Mouse (Mus musculus): ENCODE measurements around the gene Rufy4.
A peak's percentile ranks its signal among the peaks of the same experiment; 100 is the strongest.
"Not testable (repeated sequence)": the region's sequence is repeated elsewhere in the genome, so short reads cannot be mapped to it uniquely, and the experiment has no call there.

Gene Rufy4

GRCm38 (mm10) chr1:74153461-74154184 is 28.3 kb downstream of the Rufy4 start, which contains the start of gene Cxcr2:
Gene Cxcr2, plus strand, starts transcription at chr1:74153989.
- no peak for DNase-seq

- no peak for DNase-seq
These were observed 30.2 kb downstream of the Rufy4 start for GRCm38 (mm10) chr1:74155435-74156012.

GRCm38 (mm10) chr1:74156381-74156910 is 31.1 kb downstream of the Rufy4 start:
- no peak for DNase-seq

- not testable (repeated sequence) for DNase-seq
These were observed 34.3 kb downstream of the Rufy4 start for GRCm38 (mm10) chr1:74159613-74160012.

GRCm38 (mm10) chr1:74160036-74160435 is 34.7 kb downstream of the Rufy4 start:
- no peak for DNase-seq

GRCm38 (mm10) chr1:74167136-74167535 is 41.8 kb downstream of the Rufy4 start:
- peak; percentile 31 to 38 for DNase-seq

GRCm38 (mm10) chr1:74169721-74170120 is 44.4 kb downstream of the Rufy4 start:
- DNase-seq = no peak

GRCm38 (mm10) chr1:74172722-74173121 is 47.4 kb downstream of the Rufy4 start:
- no peak for DNase-seq

GRCm38 (mm10) chr1:74175731-74176130 is 50.4 kb downstream of the Rufy4 start:
- DNase-seq = no peak

- no peak for DNase-seq
These were observed 53.3 kb downstream of the Rufy4 start for GRCm38 (mm10) chr1:74178618-74179017.

GRCm38 (mm10) chr1:74179624-74180408 is 54.5 kb downstream of the Rufy4 start:
- no peak for DNase-seq

- DNase-seq = no peak
These were observed 56.1 kb downstream of the Rufy4 start for GRCm38 (mm10) chr1:74181462-74181861.

GRCm38 (mm10) chr1:74183006-74183405 is 57.7 kb downstream of the Rufy4 start:
- no peak for DNase-seq

GRCm38 (mm10) chr1:74190471-74190870 is 65.1 kb downstream of the Rufy4 start:
- DNase-seq = no peak

- DNase-seq = no peak
These were observed 67.4 kb downstream of the Rufy4 start for GRCm38 (mm10) chr1:74192711-74193110.

- no peak for DNase-seq
These were observed 69.1 kb downstream of the Rufy4 start, which contains the start of gene Cxcr1 for GRCm38 (mm10) chr1:74194445-74194844. Gene Cxcr1, minus strand, starts transcription at chr1:74194631.

GRCm38 (mm10) chr1:74195961-74196360 is 70.6 kb downstream of the Rufy4 start:
- DNase-seq = peak in 1 of 2 experiments; percentile 25

GRCm38 (mm10) chr1:74196621-74197419 is 71.5 kb downstream of the Rufy4 start:
- no peak for DNase-seq
